Mouse (Mus musculus) bone marrow, adult 2 months (tissue): ENCODE data around the gene Six3.

Source experiments
- CTCF ChIP-seq: fragments of 200-500 bp; IDR thresholded peaks from 2 replicates; pipeline ENCODE4 v1.5.1; 2011; ENCODE audit warnings: low read length, control low read depth; ENCODE audit not compliant: control insufficient read depth, insufficient read depth
- POLR2A ChIP-seq: fragments of 200-500 bp; IDR thresholded peaks from 2 replicates; pipeline ENCODE4 v1.6.1; 2011; ENCODE audit warnings: low read depth, mild to moderate bottlenecking, control low read depth, low read length, borderline replicate concordance; ENCODE audit not compliant: control insufficient read depth

GRCm38 (mm10) chr17:85637876-85638275, 24.5 kb downstream of the Six3 start:
- TF ChIP-seq POLR2A (no peak), CTCF (no peak)
